Mouse (Mus musculus) heart, adult 18-20 months (tissue): ENCODE measurements at regions not wholly inside any gene's neighbourhood (a gene's known extent, or its start where the extent isn't known, plus 50 kb on each side); places are given as distances from the start of the nearest gene placed in this dataset.
A peak's percentile ranks its signal among the peaks of the same experiment; 100 is the strongest.
"Not testable (repeated sequence)": the region's sequence is repeated elsewhere in the genome, so short reads cannot be mapped to it uniquely, and the experiment has no call there.

Experiments used
- DNase-seq, 2 experiments: peaks; one replicate each; pipeline ENCODE4 v3.0.0; 2021 to 2022; ENCODE audit warnings: mixed read lengths in 1 of 2

GRCm38 (mm10) chr1:114641215-114641614 lies 1043.3 kb upstream of the Cntnap5a start:
- no peak for DNase-seq

DNA sequence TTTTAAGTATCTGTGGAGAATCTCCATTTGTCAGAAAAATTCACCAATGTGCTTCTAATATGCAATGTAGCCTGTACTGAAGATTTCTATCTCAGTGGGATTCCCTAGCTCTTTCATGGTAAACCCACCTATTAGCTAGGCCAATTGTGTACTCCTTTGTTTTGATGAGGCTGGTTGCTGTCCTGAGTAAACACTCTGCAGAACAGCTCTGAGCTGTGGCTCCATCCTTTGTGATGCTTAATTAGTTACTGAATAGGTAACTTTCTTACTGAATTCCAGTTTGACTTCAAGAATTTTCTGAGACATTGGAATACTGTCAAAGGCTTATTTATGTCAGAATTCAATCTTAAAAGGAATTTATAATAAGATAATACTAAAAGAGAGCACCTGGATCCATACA lies 1042.7 kb upstream of the Cntnap5a start:
- DNase-seq, result not testable (repeated sequence)

- DNase-seq, result peak; percentile 36 to 66
These were observed 1010.6 kb upstream of the Cntnap5a start for GRCm38 (mm10) chr1:114673954-114674353.

- no peak for DNase-seq
These were observed 1003.3 kb upstream of the Cntnap5a start for GRCm38 (mm10) chr1:114681258-114681657.

GRCm38 (mm10) chr1:114721142-114721541 lies 963.4 kb upstream of the Cntnap5a start:
- no peak for DNase-seq

GRCm38 (mm10) chr1:114729167-114729566 lies 955.4 kb upstream of the Cntnap5a start:
- DNase-seq, result no peak
